Mouse (Mus musculus): ENCODE results near the gene Opalin. TPM values are rescaled to one million over a fixed set of nuclear protein-coding genes. Genes with fewer than 3 reads are reported as not detected.

Gene Opalin
- polyA plus RNA-seq, 1 experiment from 2014 or later: not detected

DNA sequence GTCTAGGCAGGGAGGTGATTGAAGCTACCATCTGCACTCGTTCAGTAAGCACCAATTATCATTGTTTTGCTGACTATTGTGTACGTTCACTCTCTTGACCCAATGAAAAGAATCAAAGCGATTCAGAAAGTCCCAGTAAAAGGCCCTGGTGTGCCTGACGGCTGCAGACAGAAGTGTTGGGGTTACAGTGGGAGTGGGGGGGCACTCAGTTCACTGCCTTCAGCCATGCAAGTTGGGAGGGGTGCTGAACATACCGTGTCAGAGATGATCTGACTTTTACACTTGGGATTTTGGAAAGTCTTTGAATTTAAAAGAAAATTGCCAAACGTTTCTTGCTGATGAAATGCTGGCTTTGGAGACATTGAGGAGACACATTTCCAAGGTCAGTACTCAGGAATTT is 46.8 kb downstream of the Opalin start:
- H3K27me3 ChIP-seq: no peaks in the 10 kb centered on the region
- no peak overlapping the region for H3K9ac ChIP-seq (replicated peaks)
- H3K4me2 ChIP-seq (replicated peaks): no peak overlapping the region
- H3K9me3 ChIP-seq: no peaks in the 10 kb centered on the region
- no peaks in the 10 kb centered on the region for H3K36me3 ChIP-seq
- ATAC-seq: no peak
- no peak overlapping the region for H3K27ac ChIP-seq
- no peak overlapping the region for H3K4me3 ChIP-seq (replicated peaks)
- WGBS: 44% methylated on average over 6 of the region's 6 CpGs
- H3K4me1 ChIP-seq (replicated peaks): 0 out of 2 replicates have a peak, but pooled peaks cover 3% of the 10 kb centered on the region

DNA sequence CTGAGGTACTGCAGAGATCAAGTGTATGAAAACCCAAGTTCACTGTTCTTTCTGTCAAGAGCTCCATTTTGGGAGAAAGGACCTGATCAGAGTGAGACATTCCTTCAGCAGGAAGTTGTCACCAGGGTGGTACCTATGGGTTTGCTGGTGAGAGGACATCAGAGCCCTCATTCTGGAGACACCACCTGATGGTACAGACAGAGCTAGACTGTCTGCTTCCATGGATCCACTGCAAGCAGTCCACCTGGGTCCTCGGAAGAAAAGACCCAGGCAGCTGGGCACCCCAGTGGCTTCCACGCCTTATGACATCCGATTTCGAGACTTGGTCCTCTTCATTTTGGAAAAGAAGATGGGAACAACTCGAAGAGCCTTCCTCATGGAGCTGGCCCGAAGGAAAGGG is 47.7 kb downstream of the Opalin start, which contains the start of gene Dntt:
Dntt (plus strand) TSS at position 57 of the 400 bp plus-strand sequence.
- 89% methylated on average over 6 of the region's 6 CpGs for WGBS
- H3K9ac ChIP-seq (replicated peaks): no peak within 1 kb of the TSS
- no peaks in the 10 kb centered on the region for H3K9me3 ChIP-seq
- H3K27me3 ChIP-seq: no peaks in the 10 kb centered on the region
- no peaks in the 10 kb centered on the region for H3K36me3 ChIP-seq
- H3K27ac ChIP-seq: no peak within 1 kb of the TSS
- no peak within 1 kb of the TSS for H3K4me3 ChIP-seq (replicated peaks)
- 0 out of 2 replicates have a peak, but pooled peaks cover 3% of the 10 kb centered on the region for H3K4me1 ChIP-seq (replicated peaks)
- ATAC-seq: no peak
- H3K4me2 ChIP-seq (replicated peaks): no peak within 1 kb of the TSS

DNA sequence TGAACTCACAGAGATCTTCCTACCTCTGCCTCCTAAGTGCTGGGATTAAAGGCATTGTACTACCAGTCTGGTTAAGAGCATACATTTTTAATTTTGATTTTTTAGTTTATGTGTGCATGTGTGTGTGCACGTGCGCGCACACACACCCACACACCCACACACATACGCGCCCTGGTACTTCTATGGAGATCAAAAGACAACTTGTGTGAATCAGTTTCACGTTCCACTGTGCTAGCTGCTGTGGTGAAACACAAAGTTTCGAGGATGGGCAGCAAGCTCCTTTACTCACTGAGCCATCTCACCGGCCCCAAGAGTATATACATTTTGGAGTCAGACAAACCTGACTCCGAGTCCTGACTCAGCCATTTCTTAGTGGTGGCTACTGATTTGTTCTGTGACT is 49.3 kb downstream of the Opalin start:
- Histone ChIP-seq H3K27me3 (no peaks in the 10 kb centered on the region), H3K4me3 (replicated peaks) (no peak overlapping the region), H3K27ac (no peak overlapping the region), H3K4me2 (replicated peaks) (no peak overlapping the region), H3K9ac (replicated peaks) (no peak overlapping the region), H3K4me1 (replicated peaks) (0 out of 2 replicates have a peak, but pooled peaks cover 3% of the 10 kb centered on the region), H3K9me3 (no peaks in the 10 kb centered on the region), H3K36me3 (no peaks in the 10 kb centered on the region)
- ATAC-seq: no peak
- WGBS: 94% methylated on average over 9 of the region's 9 CpGs

DNA sequence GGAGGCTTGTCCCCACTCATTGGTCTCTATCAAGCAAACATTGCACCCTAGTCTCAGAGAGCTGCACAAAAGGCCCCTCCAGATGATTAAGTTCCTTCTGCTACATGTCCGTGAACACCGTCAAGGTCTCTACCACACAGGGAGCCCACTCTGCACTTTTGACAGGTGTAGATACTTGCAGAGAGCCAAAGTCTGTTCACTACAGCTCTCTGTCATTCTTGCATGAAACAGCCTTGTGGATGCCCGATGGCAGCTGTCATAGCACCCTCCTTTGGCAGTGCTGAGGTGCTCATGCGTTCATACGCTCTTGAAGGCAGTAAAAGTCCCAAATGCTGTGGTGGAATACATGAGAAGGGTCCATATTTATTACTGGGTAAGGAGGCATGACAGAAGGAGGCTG is 49.9 kb downstream of the Opalin start:
- 91% methylated on average over 5 of the region's 5 CpGs for WGBS
- H3K9me3 ChIP-seq: no peaks in the 10 kb centered on the region
- H3K27ac ChIP-seq: no peak overlapping the region
- H3K36me3 ChIP-seq: no peaks in the 10 kb centered on the region
- H3K4me1 ChIP-seq (replicated peaks): 0 out of 2 replicates have a peak, but pooled peaks cover 3% of the 10 kb centered on the region
- no peak overlapping the region for H3K4me3 ChIP-seq (replicated peaks)
- H3K4me2 ChIP-seq (replicated peaks): no peak overlapping the region
- ATAC-seq: no peak
- H3K27me3 ChIP-seq: no peaks in the 10 kb centered on the region
- no peak overlapping the region for H3K9ac ChIP-seq (replicated peaks)

DNA sequence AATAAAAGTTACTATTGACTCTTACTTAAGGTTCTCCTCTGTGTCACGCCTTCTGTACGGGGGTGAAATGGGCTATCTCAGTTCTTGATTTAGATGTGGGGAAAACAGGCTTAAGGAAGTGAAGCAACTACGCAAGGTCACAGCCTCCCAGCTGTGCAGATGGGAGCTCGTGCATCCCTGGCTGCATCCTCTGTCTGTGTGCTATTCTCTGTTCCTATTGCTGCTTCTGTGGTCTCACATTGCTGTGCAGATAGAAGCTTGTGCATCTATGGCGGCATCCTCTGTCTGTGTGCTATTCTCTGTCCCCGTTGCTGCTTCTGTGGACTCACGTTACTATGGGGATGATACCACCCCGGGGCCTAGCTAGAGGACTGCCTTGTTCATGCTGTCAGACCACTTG is 50.4 kb downstream of the Opalin start:
- Histone ChIP-seq H3K4me3 (replicated peaks) (no peak overlapping the region), H3K36me3 (no peaks in the 10 kb centered on the region), H3K4me2 (replicated peaks) (no peak overlapping the region), H3K4me1 (replicated peaks) (0 out of 2 replicates have a peak, but pooled peaks cover 3% of the 10 kb centered on the region), H3K9ac (replicated peaks) (no peak overlapping the region), H3K9me3 (no peaks in the 10 kb centered on the region), H3K27me3 (no peaks in the 10 kb centered on the region), H3K27ac (no peak overlapping the region)
- 91% methylated on average over 8 of the region's 8 CpGs for WGBS
- ATAC-seq: no peak

DNA sequence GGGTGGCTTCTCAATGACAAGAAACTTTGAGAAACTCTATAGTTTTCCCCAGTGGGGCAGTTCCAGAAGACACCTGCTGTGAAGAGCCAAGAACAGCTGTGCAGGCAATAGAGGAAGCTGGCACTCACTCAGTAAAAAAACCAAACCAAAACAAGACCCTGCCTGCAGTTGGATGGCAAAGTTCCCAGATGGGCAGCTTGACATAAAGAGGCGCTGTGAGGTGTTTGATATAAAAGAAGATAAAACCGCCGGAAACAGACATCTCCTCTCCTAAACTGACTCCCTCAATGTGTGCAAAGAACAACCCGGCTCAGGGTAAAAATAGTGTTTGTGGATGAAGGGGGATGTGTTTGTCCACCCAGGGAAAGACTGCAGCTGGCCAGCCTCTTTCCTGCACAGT is 54.7 kb downstream of the Opalin start:
- Histone ChIP-seq H3K4me3 (replicated peaks) (no peak overlapping the region), H3K4me1 (replicated peaks) (no peaks in the 10 kb centered on the region), H3K36me3 (no peaks in the 10 kb centered on the region), H3K9me3 (no peaks in the 10 kb centered on the region), H3K9ac (replicated peaks) (no peak overlapping the region), H3K27ac (no peak overlapping the region), H3K27me3 (0 out of 2 replicates have a peak, but pooled peaks cover 3% of the 10 kb centered on the region), H3K4me2 (replicated peaks) (no peak overlapping the region)
- 85% methylated on average over 4 of the region's 4 CpGs for WGBS
- ATAC-seq: no peak

DNA sequence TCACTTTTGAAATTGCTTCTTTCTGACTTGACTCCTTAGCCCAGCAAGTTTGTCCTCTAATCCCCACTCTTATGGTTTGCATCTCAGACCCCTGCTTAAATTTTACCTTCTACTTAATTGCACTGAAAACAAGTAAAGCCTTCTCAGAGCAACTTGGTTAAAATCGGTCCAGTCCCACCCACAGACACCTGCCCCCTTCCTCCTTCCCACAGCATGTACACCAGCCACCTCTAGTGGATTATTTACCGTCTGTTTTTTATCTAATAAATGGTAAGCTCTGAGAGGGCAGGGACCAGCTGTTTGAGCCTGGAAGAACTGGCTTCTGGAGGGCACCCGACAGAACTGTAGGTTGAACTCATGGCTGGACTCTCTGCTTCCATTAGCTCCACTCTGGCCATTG is 56.4 kb downstream of the Opalin start:
- no peak for ATAC-seq
- Histone ChIP-seq H3K4me1 (replicated peaks) (peaks cover 3% of the 10 kb centered on the region; the same call in 1 of the 2 replicates), H3K4me2 (replicated peaks) (no peak overlapping the region), H3K4me3 (replicated peaks) (no peak overlapping the region), H3K27ac (no peak overlapping the region), H3K36me3 (no peaks in the 10 kb centered on the region), H3K27me3 (0 out of 2 replicates have a peak, but pooled peaks cover 5% of the 10 kb centered on the region), H3K9me3 (no peaks in the 10 kb centered on the region), H3K9ac (replicated peaks) (no peak overlapping the region)
- 82% methylated on average over 3 of the region's 3 CpGs for WGBS

DNA sequence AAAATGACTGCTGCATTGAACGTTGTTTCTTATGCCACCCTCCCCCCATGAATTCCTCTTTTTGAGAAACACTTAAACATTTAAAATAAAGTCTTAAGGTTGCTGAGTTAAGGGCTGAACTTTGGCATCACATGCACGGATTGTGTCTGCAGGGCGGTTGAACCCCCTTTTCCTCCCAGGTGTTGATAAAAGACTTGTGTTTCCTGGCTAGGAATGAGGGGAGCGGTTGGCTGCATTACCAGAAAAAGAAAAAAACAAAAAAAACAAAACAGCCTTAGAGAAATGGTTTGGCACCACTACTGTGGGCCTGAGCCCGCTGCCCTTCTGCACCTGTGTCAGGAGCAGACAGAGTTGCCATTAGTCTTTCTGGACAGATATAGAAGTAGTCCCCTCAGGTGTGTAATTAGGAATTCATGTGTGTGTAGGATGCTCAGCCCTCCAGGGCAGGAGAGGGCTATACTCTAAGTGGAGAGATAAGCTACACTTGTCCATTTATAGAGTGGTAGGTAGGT is 57.7 kb downstream of the Opalin start:
- ATAC-seq: no peak
- H3K4me1 ChIP-seq (replicated peaks): peaks cover 3% of the 10 kb centered on the region; the same call in 1 of the 2 replicates

DNA sequence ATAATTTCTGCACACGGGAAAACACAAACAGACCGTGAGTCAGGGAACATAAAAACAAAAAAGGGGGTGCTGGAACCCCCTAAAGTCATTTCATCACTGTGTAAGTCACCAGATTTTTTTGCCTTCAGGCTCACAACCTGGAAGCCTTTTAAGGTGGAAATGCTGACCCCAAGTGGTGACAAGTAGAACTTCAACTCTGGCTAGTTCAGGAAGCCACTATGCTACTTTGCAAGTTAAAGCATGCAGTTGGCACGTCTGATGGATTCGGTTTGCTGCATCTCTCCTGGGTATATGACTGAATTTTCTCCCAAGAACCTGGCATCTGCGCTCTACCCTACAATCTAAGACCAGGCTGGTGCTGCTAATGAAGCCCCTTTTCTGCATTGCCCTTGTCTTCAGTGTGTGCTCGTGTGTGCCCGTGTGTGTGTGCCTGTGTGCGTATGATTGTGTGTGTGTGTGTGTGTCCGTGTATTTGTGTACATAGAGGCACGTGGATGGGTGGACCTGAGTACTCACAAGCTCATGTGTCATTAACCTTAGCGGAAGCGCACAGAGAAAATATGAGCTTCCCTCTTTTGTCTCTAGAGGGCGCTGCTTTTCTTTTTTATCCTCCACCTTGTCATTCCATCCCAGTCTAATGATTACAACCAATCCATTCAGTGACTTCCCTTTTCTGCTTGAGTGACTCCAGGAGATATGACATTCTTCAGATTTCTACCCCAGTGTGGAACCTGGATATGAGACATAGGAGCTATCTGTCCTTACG is 60.8 kb downstream of the Opalin start:
- WGBS: 18% methylated on average over 14 of the region's 14 CpGs
- H3K4me1 ChIP-seq (replicated peaks): peaks cover 3% of the 10 kb centered on the region; the same call in 1 of the 2 replicates
- no peaks in the 10 kb centered on the region for H3K9me3 ChIP-seq
- 0 out of 2 replicates have a peak overlapping the region, but pooled peaks have one; percentile 41 for H3K9ac ChIP-seq (replicated peaks)
- no peak overlapping the region for H3K27ac ChIP-seq
- no peaks in the 10 kb centered on the region for H3K36me3 ChIP-seq
- peak overlapping the region; percentile 51 for H3K4me2 ChIP-seq (replicated peaks)
- peak; percentile 84 for ATAC-seq
- H3K27me3 ChIP-seq: peaks cover 17% of the 10 kb centered on the region; the same call in 1 of the 2 replicates
- H3K4me3 ChIP-seq (replicated peaks): 0 out of 2 replicates have a peak overlapping the region, but pooled peaks have one; percentile 11

More for the DNA sequence above, 57.7 kb downstream of the Opalin start:
- H3K9me3 ChIP-seq: no peaks in the 10 kb centered on the region
- no peaks in the 10 kb centered on the region for H3K36me3 ChIP-seq
- no peak overlapping the region for H3K4me3 ChIP-seq (replicated peaks)
- no peak overlapping the region for H3K4me2 ChIP-seq (replicated peaks)
- 0 out of 2 replicates have a peak, but pooled peaks cover 8% of the 10 kb centered on the region for H3K27me3 ChIP-seq
- no peak overlapping the region for H3K27ac ChIP-seq
- WGBS: 87% methylated on average over 5 of the region's 5 CpGs
- no peak overlapping the region for H3K9ac ChIP-seq (replicated peaks)

DNA sequence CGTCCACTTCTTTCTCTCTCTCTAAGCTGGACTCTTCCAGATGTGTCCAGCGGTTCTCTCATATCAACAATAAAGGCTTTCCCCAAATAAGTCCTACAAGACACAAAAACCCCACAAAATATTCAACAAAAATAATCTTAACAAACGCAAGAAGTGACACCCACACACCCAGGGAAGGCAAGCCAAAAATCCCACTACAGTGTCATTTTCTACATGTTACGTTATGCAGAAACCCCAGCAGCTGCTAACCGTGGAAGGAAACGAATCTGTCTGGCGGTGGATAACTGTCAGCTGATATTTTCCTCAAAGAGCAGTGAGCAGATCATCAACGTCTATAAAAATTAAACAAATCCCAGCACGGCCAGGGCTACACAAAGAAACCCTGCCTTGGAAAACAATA is 62.9 kb downstream of the Opalin start:
- WGBS: 31% methylated on average over 9 of the region's 9 CpGs
- no peak overlapping the region for H3K4me2 ChIP-seq (replicated peaks)
- no peaks in the 10 kb centered on the region for H3K36me3 ChIP-seq
- no peaks in the 10 kb centered on the region for H3K9me3 ChIP-seq
- H3K4me3 ChIP-seq (replicated peaks): no peak overlapping the region
- peaks cover 17% of the 10 kb centered on the region; the same call in 1 of the 2 replicates for H3K27me3 ChIP-seq
- peaks cover 3% of the 10 kb centered on the region; the same call in 1 of the 2 replicates for H3K4me1 ChIP-seq (replicated peaks)
- H3K27ac ChIP-seq: no peak overlapping the region
- no peak overlapping the region for H3K9ac ChIP-seq (replicated peaks)
- no peak for ATAC-seq

DNA sequence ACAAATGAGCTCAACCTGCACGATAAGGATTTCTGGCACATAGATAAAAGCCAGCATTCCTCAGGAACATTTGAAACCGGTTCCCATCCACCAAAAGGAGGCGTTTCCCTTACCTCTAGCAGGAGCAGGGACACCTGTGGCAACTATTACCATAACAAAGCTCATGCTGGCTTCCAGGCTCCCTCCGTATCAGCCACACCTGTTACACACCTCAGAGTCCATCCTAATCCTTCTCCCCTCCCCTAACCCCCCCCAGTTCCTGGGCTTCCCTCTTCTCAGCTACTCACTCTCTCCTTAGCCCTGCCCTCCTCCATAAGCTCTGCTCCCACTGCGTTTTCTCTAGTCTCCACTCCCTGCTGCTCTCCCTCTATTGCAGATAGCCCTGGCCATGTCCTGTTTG is 63.3 kb downstream of the Opalin start:
- Histone ChIP-seq H3K4me3 (replicated peaks) (no peak overlapping the region), H3K27ac (no peak overlapping the region), H3K4me1 (replicated peaks) (peaks cover 3% of the 10 kb centered on the region; the same call in 1 of the 2 replicates), H3K36me3 (no peaks in the 10 kb centered on the region), H3K9ac (replicated peaks) (no peak overlapping the region), H3K27me3 (peaks cover 17% of the 10 kb centered on the region; the same call in 1 of the 2 replicates), H3K9me3 (no peaks in the 10 kb centered on the region), H3K4me2 (replicated peaks) (no peak overlapping the region)
- WGBS: 8% methylated on average over 5 of the region's 5 CpGs
- ATAC-seq: no peak
